Mouse (Mus musculus): ENCODE data around the gene Fbxo2. TPM values are rescaled to one million over a fixed set of nuclear protein-coding genes. Genes with fewer than 3 reads are reported as not detected.

Gene Fbxo2
- polyA plus RNA-seq, 1 experiment from 2014 or later, result 2.1 TPM

DNA sequence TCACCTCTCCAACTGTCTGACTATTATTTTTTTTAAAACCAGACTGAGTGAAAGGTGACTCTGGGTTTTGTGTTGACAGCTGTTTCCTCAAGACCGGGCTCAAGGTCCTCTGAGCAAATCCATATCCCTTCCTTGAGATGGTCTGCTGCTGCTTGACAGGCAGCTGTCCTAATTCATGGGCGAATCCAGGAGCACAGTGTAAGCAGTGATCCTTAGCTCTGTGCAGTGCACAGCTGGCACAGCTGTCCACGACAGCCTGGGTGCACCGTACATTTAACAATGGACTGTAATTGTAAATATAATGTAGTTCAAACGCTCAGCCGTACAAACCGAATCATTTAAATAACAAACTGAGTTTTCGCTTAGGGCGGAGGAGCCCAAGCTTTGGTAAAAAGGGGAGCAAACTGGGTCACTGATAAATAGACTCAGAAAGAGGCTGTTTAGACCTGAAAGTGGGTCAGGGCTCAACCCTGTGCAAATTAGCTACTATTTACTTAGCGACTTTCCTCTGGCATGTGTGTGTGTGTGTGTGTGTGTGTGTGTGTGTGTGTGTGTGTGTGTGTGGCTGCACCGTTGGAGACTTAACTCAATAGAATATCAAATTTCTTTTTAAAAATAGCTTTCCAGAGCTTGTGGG is 55.0 kb downstream of the Fbxo2 start:
- Histone ChIP-seq H3K36me3 (no peaks in the 10 kb centered on the region), H3K9ac (no peak overlapping the region), H3K9me3 (replicated peaks) (no peaks in the 10 kb centered on the region), H3K4me1 (peaks cover 5% of the 10 kb centered on the region; the same call in 1 of the 2 replicates), H3K4me2 (no peak overlapping the region), H3K4me3 (replicated peaks) (no peak overlapping the region), H3K27me3 (peaks cover 32% of the 10 kb centered on the region), H3K27ac (no peak overlapping the region)
- ATAC-seq (replicated peaks; ENCODE audit: low FRiP score), result peak; percentile 52; the same call in 1 of the 2 replicates
- 26% methylated on average over 11 of the region's 11 CpGs for WGBS

Small RNAs within 50 kb of the gene (microRNA-seq; reads per million reads assigned to microRNA genes)
- gene Mir7022, result not detected

Other genes starting within 250 kb of the Fbxo2 start
- 47.2 and 56.0 TPM in 2 replicates for gene Plod1, start 223.9 kb upstream of the Fbxo2 start, polyA plus RNA-seq (2015; fragmentation: Nextera tagmentation; extraction: Ambion mirVana)
- gene 2510039O18Rik, start 219.7 kb upstream of the Fbxo2 start, polyA plus RNA-seq (2015; fragmentation: Nextera tagmentation; extraction: Ambion mirVana), result 15.3 and 17.0 TPM in 2 replicates
- not detected in 2 replicates for gene Nppb, start 174.8 kb upstream of the Fbxo2 start, polyA plus RNA-seq (2015; fragmentation: Nextera tagmentation; extraction: Ambion mirVana)
- 0.31 TPM in 1 of 2 replicates, not detected in the other for gene Nppa, start 159.9 kb upstream of the Fbxo2 start, polyA plus RNA-seq (2015; fragmentation: Nextera tagmentation; extraction: Ambion mirVana)
- gene Clcn6, start 121.8 kb upstream of the Fbxo2 start, polyA plus RNA-seq (2015; fragmentation: Nextera tagmentation; extraction: Ambion mirVana), result 6.4 and 6.6 TPM in 2 replicates
- 23.6 and 24.1 TPM in 2 replicates for gene Mthfr, start 121.5 kb upstream of the Fbxo2 start, polyA plus RNA-seq (2015; fragmentation: Nextera tagmentation; extraction: Ambion mirVana)
- gene Agtrap, start 72.6 kb upstream of the Fbxo2 start, polyA plus RNA-seq (2015; fragmentation: Nextera tagmentation; extraction: Ambion mirVana), result 20.6 and 24.4 TPM in 2 replicates
- gene Mad2l2, start 30.2 kb upstream of the Fbxo2 start, polyA plus RNA-seq (2015; fragmentation: Nextera tagmentation; extraction: Ambion mirVana), result 65.5 and 69.8 TPM in 2 replicates
- 0.46 and 0.62 TPM in 2 replicates for gene Draxin, start 29.9 kb upstream of the Fbxo2 start, polyA plus RNA-seq (2015; fragmentation: Nextera tagmentation; extraction: Ambion mirVana)
- 15.5 and 19.9 TPM in 2 replicates for gene Fbxo6, start 8.5 kb upstream of the Fbxo2 start, polyA plus RNA-seq (2015; fragmentation: Nextera tagmentation; extraction: Ambion mirVana)
- gene Fbxo44, start 139 bp upstream of the Fbxo2 start, polyA plus RNA-seq (2015; fragmentation: Nextera tagmentation; extraction: Ambion mirVana), result 11.8 and 13.6 TPM in 2 replicates
- gene Disp3, start 127.3 kb downstream of the Fbxo2 start, polyA plus RNA-seq (2015; fragmentation: Nextera tagmentation; extraction: Ambion mirVana), result 0.19 TPM in 2 replicates